Mouse (Mus musculus) monocyte, adult 5-6 weeks (primary cell): ENCODE data around the gene Cavin3. TPM values are rescaled to one million over a fixed set of nuclear protein-coding genes. Genes with fewer than 3 reads are reported as not detected.
"Not testable (repeated sequence)": the region's sequence is repeated elsewhere in the genome, so short reads cannot be mapped to it uniquely, and the experiment has no call there.

Experiments used
- ATAC-seq: fragments of 153-309, 156-312 bp; replicated peaks from 2 replicates; pipeline ENCODE4 v1.8.0; 2017; ENCODE audit warnings: mild to moderate bottlenecking; ENCODE audit not compliant: low TSS enrichment, insufficient number of reproducible peaks, severe bottlenecking, poor library complexity, low FRiP score
- total RNA-seq: library from RNA; stranded (forward); fragments of 200-1000, 200-491, 200-594 nt; gene quantifications from 3 replicates; pipeline ENCODE4 v1.2.3, GENCODE M21; 2017

Gene Cavin3
- total RNA-seq, 1 experiment from 2014 or later, result not detected

- no peak for ATAC-seq
These were observed 326 bp upstream of the Cavin3 start for GRCm38 (mm10) chr7:105482426-105482825.

GRCm38 (mm10) chr7:105480561-105481504 lies 1.3 kb downstream of the Cavin3 start:
- ATAC-seq, result no peak

- ATAC-seq, result no peak
These were observed 2.0 kb downstream of the Cavin3 start for GRCm38 (mm10) chr7:105480081-105480480.

- no peak for ATAC-seq
These were observed 2.9 kb downstream of the Cavin3 start for GRCm38 (mm10) chr7:105479232-105479631.

DNA sequence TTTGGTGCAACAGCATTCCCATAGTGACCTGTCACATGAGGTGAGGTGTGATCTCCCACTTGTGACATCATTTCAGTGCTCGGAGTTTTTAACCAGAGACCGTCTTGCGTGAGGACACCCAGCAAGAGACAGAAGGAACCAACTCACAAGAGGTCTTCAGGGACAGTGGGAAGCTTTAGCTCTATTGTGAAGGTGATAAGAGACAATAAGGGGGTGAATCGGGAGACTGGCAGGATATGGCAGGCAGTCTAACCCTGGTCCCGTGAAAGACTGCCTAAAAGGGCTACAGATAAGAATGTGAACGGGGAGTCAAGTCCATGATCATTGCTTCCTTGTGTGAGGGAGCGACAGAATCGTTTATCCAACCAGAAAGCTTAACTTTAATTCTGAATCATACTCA lies 3.8 kb downstream of the Cavin3 start:
- ATAC-seq, result no peak

DNA sequence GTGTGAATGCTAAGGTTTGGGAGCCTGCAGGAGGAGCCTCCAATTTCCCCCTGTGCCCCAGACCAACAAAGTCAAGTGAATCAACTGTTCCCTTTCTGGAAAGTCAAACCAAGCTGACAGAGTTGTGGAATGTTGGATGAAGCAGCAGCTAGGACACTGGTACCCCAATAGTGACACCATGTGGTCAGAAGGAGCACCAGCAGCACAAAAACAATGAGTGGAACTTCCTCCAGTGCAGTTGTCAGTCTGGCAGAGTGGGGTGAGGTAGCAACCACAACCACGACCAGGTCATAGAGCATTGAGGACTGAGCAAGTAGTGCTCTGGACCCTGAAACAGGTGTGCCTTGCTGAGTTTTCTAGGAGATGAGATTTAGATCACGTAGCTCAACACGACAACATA lies 4.3 kb downstream of the Cavin3 start:
- no peak for ATAC-seq

DNA sequence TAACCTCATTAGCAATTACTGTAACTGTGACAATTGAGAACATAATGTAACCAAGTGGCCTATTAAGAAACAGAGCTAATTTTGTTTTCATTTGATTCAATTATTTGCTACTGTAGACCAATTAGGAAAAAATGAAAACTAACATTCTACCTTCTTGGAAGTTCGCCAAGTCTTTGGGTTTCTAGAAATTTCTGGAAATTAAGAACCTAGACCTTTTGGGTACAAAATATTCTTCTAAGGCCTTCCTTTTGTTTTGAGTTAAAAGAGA lies 4.7 kb downstream of the Cavin3 start:
- ATAC-seq, result no peak

- no peak for ATAC-seq
These were observed 5.2 kb downstream of the Cavin3 start for GRCm38 (mm10) chr7:105476683-105477432.

DNA sequence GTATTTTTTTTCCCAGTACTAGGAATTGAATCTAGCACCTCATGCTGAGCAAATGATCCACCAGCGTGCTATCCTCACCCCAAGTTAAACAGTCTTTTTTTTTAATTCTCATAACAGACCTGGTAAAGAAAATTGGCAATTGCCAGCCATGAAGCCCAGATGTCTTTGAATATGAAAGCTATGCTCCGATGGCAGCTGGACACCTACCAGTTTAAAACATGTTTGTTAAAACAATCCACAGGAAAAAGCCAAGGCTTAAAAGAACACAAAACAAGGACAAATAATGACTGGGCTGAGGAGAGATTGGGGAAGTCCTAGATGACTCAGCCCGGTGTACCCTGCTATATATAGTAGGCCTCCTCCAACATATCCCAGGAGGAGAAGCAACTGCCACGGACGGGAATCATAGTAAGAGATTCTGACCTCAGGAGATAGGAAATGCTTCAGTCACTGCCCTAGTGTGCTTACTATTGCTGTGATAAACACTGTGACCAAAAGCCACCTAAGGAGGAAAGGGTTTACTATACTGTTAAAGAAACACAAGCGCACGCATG lies 6.6 kb downstream of the Cavin3 start:
- ATAC-seq, result no peak

DNA sequence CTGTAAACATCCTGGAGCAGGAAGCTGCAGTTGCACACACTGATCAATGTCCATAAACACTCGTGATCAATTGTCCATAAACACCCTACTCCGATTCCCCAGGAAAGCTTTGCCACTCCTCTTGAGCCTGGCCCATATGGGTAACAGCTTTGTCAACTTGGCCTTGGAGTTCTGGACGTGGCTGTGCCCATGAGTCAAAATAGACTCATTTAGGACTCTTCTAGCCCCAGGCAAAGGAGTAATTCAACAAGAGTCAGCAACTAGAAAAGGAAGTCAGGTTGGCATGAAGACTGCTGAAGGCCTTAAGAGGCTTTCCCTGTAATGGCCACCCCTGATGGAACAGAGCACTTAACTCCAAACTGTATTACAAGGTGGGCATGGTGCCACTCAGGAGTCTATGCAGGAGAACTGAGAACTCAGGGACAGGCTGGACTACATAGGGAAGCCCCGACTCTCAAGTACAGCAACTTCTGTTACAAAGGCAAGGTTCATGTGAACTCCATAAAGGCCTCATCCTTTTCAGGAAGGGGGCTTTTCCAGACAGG lies 7.3 kb downstream of the Cavin3 start:
- ATAC-seq, result no peak

GRCm38 (mm10) chr7:105472607-105473006 lies 9.5 kb downstream of the Cavin3 start:
- no peak for ATAC-seq

DNA sequence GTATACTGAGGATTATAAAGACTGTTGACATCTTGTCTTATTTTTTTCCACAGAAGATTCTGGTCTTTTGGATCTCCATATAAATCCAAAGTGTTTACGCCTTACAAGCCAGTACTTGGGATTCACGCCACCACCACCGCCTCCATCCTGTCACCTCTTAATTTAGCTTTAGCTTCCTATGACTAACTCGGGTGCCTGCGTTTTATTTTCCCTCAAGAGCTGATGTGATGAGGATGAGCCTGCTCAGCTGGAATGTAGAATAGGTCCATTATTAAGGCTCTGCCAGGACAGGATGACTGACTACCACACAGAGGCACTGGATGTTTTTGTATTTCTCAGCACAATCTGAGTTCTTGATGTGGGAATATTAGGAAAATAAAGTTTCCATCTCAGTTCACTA lies 16.6 kb downstream of the Cavin3 start:
- ATAC-seq, result not testable (repeated sequence)

GRCm38 (mm10) chr7:105458546-105458945 lies 23.6 kb downstream of the Cavin3 start:
- ATAC-seq, result no peak

DNA sequence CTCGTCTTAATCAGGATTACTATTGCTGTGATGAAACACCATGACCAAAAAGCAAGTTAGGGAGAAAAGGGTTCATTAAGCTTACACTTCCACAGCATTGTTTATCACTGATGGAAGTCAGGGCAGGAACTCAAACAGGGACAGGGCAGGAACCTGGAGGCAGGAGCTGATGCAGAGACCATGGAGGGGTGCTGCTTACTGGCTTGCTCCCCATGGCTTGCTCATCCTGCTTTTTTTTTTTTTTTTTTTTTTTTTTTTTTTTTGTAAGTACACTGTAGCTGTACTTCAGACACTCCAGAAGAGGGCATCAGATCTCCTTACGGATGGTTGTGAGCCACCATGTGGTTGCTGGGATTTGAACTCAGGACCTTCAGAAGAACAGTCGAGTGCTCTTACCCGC lies 28.8 kb downstream of the Cavin3 start:
- not testable (repeated sequence) for ATAC-seq

DNA sequence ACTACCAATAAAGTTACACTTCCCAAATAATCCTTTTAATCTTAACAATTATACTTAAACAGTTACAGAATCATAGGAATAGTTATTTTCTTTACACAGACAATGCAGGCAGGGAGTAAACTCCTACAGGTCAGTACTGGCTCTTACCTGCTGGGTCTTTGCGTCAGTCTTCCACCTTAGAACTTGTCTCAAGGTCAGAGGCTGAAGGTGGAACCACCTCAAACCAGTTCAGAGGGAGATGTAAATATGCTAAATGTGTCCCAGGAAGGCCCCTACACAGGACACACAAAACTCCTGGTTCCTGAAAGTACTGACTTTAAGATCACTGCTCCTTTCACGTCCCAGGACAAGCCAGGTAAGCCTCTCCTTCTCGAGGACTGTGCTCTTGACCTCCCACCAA lies 37.0 kb downstream of the Cavin3 start:
- ATAC-seq, result no peak

GRCm38 (mm10) chr7:105441426-105441825 lies 40.7 kb downstream of the Cavin3 start:
- no peak for ATAC-seq

GRCm38 (mm10) chr7:105437979-105438772 lies 43.9 kb downstream of the Cavin3 start:
- ATAC-seq, result no peak

DNA sequence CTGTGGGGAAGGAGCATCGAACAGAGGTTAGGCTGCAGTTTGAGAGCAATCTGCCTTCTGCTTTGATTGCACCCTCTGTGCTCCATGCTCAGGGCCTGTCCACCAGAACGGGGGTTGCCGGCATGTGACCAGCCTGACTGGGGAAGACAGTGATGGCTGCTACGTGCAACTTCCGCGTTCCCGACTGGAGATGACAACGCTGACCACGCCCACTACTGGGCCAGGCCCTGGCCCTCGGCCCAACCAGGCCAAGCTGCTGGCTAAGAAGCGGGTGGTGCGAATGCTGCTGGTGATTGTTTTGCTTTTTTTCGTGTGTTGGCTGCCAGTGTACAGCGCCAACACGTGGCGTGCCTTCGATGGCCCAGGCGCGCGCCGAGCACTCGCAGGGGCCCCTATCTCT lies 47.3 kb downstream of the Cavin3 start:
- no peak for ATAC-seq

- ATAC-seq, result no peak
These were observed 48.2 kb downstream of the Cavin3 start for GRCm38 (mm10) chr7:105433859-105434258.
